Mouse (Mus musculus): ENCODE measurements at regions not wholly inside any gene's neighbourhood (a gene's known extent, or its start where the extent isn't known, plus 50 kb on each side); places are given as distances from the start of the nearest gene placed in this dataset.

DNA sequence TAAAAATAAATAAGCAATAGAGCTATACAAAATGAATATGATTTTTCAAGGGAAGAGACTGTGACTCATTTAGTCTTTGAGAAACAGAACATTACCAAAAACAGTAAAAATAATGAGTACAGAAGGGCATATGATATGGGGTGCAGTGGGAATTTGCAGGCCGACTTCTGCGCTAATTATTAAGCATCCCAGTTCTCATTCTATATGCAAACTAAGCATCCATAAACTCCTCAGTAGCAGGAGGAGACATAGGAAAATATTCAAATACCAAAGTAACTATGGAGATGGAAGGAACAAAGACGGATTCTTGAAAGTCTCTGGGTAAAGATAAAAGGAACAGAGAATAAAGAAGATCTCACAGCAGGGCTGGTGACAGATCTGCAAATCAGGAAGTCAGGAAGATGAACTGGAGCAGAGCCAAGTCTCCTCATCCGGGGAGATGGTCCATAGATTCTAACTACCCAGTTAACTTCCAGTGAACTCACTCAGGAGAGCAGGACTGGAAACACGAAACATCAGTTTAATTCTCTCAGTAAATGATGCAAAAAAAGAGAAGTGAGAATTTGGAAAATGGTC is 52.0 kb upstream of the Pkn2 start:
- DNase-seq, result no peak

Measured in heart, postnatal 4 days (tissue).